Mouse (Mus musculus): ENCODE data around the gene Kank2. TPM values are rescaled to one million over a fixed set of nuclear protein-coding genes. Genes with fewer than 3 reads are reported as not detected.

Gene Kank2
- polyA plus RNA-seq, 1 experiment from 2014 or later: 7.5 TPM

GRCm38 (mm10) chr9:21738776-21739175 lies 59.8 kb downstream of the Kank2 start:
- DNase-seq (ENCODE audit: low spot score) (no peak), ATAC-seq (ENCODE audit: low FRiP score, low TSS enrichment) (no peak)
- TF ChIP-seq CTCF (IDR thresholded peaks at IDR 0.05; ENCODE audit: low read depth) (no peak), EP300 (optimal IDR thresholded peaks at IDR 0.05) (no peak)
- Histone ChIP-seq H3K27me3 (ENCODE audit: control insufficient read depth, insufficient read depth, low read length) (no peaks in the 10 kb centered on the region), H3K27ac (replicated peaks) (no peak overlapping the region), H3K9ac (ENCODE audit: low read length) (no peak overlapping the region), H3K9me3 (ENCODE audit: control insufficient read depth, low read length) (no peaks in the 10 kb centered on the region), H3K4me1 (replicated peaks; ENCODE audit: control insufficient read depth, insufficient read depth) (no peaks in the 10 kb centered on the region), H3K4me3 (ENCODE audit: low read depth, low read length) (no peak overlapping the region), H3K36me3 (ENCODE audit: control insufficient read depth, insufficient read depth, low read length) (peaks cover 59% of the 10 kb centered on the region), H3K4me2 (replicated peaks; ENCODE audit: low read depth) (no peak overlapping the region)
- WGBS: 84% methylated on average over 7 of the region's 7 CpGs

DNA sequence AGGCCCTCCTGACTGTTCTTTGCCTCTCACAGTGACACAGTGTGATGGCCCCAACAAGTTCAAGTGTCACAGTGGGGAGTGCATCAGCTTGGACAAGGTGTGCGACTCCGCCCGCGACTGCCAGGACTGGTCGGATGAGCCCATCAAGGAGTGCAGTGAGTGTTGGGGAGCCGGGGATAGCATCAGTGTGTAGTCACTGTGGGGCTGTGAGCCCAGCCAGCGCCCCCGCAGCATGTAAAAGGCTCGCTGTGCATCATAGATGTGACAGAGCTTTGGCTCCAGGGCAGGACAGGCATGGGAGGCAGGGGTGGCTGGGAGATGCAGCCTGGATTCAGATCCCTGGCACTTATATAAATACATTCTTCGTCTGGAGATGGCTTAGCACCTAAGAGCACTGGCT lies 61.4 kb downstream of the Kank2 start:
- WGBS: 91% methylated on average over 10 of the region's 10 CpGs
- TF ChIP-seq EP300 (optimal IDR thresholded peaks at IDR 0.05) (no peak), CTCF (IDR thresholded peaks at IDR 0.05; ENCODE audit: low read depth) (no peak)
- H3K9me3 ChIP-seq (ENCODE audit: control insufficient read depth, low read length): no peaks in the 10 kb centered on the region
- no peak for DNase-seq (ENCODE audit: low spot score)
- no peaks in the 10 kb centered on the region for H3K4me1 ChIP-seq (replicated peaks; ENCODE audit: control insufficient read depth, insufficient read depth)
- no peak overlapping the region for H3K4me2 ChIP-seq (replicated peaks; ENCODE audit: low read depth)
- ATAC-seq (ENCODE audit: low FRiP score, low TSS enrichment): no peak; the same call in 1 of the 2 replicates
- H3K27ac ChIP-seq (replicated peaks): no peak overlapping the region
- no peak overlapping the region for H3K4me3 ChIP-seq (ENCODE audit: low read depth, low read length)
- peaks cover 65% of the 10 kb centered on the region for H3K36me3 ChIP-seq (ENCODE audit: control insufficient read depth, insufficient read depth, low read length)
- no peaks in the 10 kb centered on the region for H3K27me3 ChIP-seq (ENCODE audit: control insufficient read depth, insufficient read depth, low read length)
- H3K9ac ChIP-seq (ENCODE audit: low read length): no peak overlapping the region

- DNase-seq (ENCODE audit: low spot score): no peak
- 23% methylated on average over 3 of the region's 3 CpGs for WGBS
- H3K36me3 ChIP-seq (ENCODE audit: control insufficient read depth, insufficient read depth, low read length): peaks cover 62% of the 10 kb centered on the region
- no peak for ATAC-seq (ENCODE audit: low FRiP score, low TSS enrichment)
- no peak overlapping the region for H3K4me3 ChIP-seq (ENCODE audit: low read depth, low read length)
- TF ChIP-seq EP300 (optimal IDR thresholded peaks at IDR 0.05): no peak
- TF ChIP-seq CTCF (IDR thresholded peaks at IDR 0.05; ENCODE audit: low read depth): no peak
- H3K27me3 ChIP-seq (ENCODE audit: control insufficient read depth, insufficient read depth, low read length): no peaks in the 10 kb centered on the region
- H3K9me3 ChIP-seq (ENCODE audit: control insufficient read depth, low read length): no peaks in the 10 kb centered on the region
- H3K27ac ChIP-seq (replicated peaks): no peak overlapping the region
- no peak overlapping the region for H3K4me2 ChIP-seq (replicated peaks; ENCODE audit: low read depth)
- H3K9ac ChIP-seq (ENCODE audit: low read length): no peak overlapping the region
- H3K4me1 ChIP-seq (replicated peaks; ENCODE audit: control insufficient read depth, insufficient read depth): no peaks in the 10 kb centered on the region
These were observed 62.0 kb downstream of the Kank2 start for GRCm38 (mm10) chr9:21736580-21736979.

GRCm38 (mm10) chr9:21735126-21735525 lies 63.4 kb downstream of the Kank2 start:
- DNase-seq (ENCODE audit: low spot score): no peak
- no peak overlapping the region for H3K27ac ChIP-seq (replicated peaks)
- WGBS: 90% methylated on average over 14 of the region's 14 CpGs

DNA sequence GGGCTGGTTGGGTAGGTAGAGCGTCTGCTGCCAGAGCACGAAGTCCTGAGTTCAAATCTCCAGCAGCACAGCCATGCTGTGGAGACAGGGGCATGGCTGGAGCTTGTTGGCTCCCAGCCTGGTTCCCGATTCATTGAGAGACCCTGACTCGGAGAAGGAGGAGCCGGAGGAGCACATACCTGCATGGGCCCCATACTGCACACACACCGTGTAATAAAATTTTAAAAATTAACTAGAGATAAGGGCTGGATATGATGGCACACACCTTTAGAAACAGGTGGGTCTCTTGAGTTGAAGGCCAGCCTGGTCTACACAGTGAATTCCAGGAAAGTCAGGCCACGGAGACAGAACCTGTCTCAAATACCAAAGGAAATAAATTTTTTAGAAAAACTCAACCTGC lies 64.6 kb downstream of the Kank2 start:
- Histone ChIP-seq H3K27ac (replicated peaks) (no peak overlapping the region), H3K9ac (ENCODE audit: low read length) (no peak overlapping the region), H3K4me3 (ENCODE audit: low read depth, low read length) (no peak overlapping the region), H3K9me3 (ENCODE audit: control insufficient read depth, low read length) (no peaks in the 10 kb centered on the region), H3K4me1 (replicated peaks; ENCODE audit: control insufficient read depth, insufficient read depth) (no peaks in the 10 kb centered on the region), H3K36me3 (ENCODE audit: control insufficient read depth, insufficient read depth, low read length) (peaks cover 46% of the 10 kb centered on the region), H3K27me3 (ENCODE audit: control insufficient read depth, insufficient read depth, low read length) (no peaks in the 10 kb centered on the region), H3K4me2 (replicated peaks; ENCODE audit: low read depth) (no peak overlapping the region)
- ATAC-seq (ENCODE audit: low FRiP score, low TSS enrichment) (no peak), DNase-seq (ENCODE audit: low spot score) (no peak)
- 88% methylated on average over 7 of the region's 7 CpGs for WGBS
- TF ChIP-seq CTCF (IDR thresholded peaks at IDR 0.05; ENCODE audit: low read depth): no peak
- TF ChIP-seq EP300 (optimal IDR thresholded peaks at IDR 0.05): no peak

More at GRCm38 (mm10) chr9:21735126-21735525, 63.4 kb downstream of the Kank2 start:
- Histone ChIP-seq H3K9me3 (ENCODE audit: control insufficient read depth, low read length) (no peaks in the 10 kb centered on the region), H3K36me3 (ENCODE audit: control insufficient read depth, insufficient read depth, low read length) (peaks cover 55% of the 10 kb centered on the region), H3K4me3 (ENCODE audit: low read depth, low read length) (no peak overlapping the region), H3K4me2 (replicated peaks; ENCODE audit: low read depth) (no peak overlapping the region), H3K4me1 (replicated peaks; ENCODE audit: control insufficient read depth, insufficient read depth) (no peaks in the 10 kb centered on the region), H3K9ac (ENCODE audit: low read length) (no peak overlapping the region), H3K27me3 (ENCODE audit: control insufficient read depth, insufficient read depth, low read length) (no peaks in the 10 kb centered on the region)
- TF ChIP-seq CTCF (IDR thresholded peaks at IDR 0.05; ENCODE audit: low read depth): no peak
- no peak for TF ChIP-seq EP300 (optimal IDR thresholded peaks at IDR 0.05)
- no peak for ATAC-seq (ENCODE audit: low FRiP score, low TSS enrichment)

- WGBS: 93% methylated on average over 17 of the region's 17 CpGs
- TF ChIP-seq CTCF (IDR thresholded peaks at IDR 0.05; ENCODE audit: low read depth) (no peak), EP300 (optimal IDR thresholded peaks at IDR 0.05) (no peak)
- peaks cover 41% of the 10 kb centered on the region for H3K36me3 ChIP-seq (ENCODE audit: control insufficient read depth, insufficient read depth, low read length)
- H3K27me3 ChIP-seq (ENCODE audit: control insufficient read depth, insufficient read depth, low read length): no peaks in the 10 kb centered on the region
- no peak overlapping the region for H3K9ac ChIP-seq (ENCODE audit: low read length)
- H3K27ac ChIP-seq (replicated peaks): no peak overlapping the region
- no peaks in the 10 kb centered on the region for H3K9me3 ChIP-seq (ENCODE audit: control insufficient read depth, low read length)
- H3K4me2 ChIP-seq (replicated peaks; ENCODE audit: low read depth): no peak overlapping the region
- no peaks in the 10 kb centered on the region for H3K4me1 ChIP-seq (replicated peaks; ENCODE audit: control insufficient read depth, insufficient read depth)
- DNase-seq (ENCODE audit: low spot score): no peak
- ATAC-seq (ENCODE audit: low FRiP score, low TSS enrichment): no peak
- no peak overlapping the region for H3K4me3 ChIP-seq (ENCODE audit: low read depth, low read length)
These were observed 65.1 kb downstream of the Kank2 start for GRCm38 (mm10) chr9:21733446-21733845.
